Mouse (Mus musculus): ENCODE data around the gene Nos1ap.

DNA sequence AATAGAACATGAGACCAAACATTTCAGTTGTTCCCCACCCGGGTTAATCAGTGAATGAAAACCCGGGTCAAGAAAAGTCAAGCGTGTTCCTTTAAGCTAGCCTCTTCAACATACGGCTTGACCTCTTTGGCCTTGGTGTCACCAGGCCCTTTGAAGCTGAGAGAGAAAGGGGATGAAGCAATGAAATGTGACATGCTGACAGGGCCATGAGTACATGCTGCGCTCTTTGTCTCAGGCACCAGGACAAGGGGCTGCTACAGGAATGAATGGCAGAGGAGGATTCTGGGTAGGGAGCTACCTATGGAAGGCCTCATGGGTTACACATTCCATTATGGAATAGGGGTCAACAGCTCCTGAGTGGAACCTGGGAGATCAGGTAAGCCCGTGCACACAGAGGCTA lies 286.6 kb downstream of the Nos1ap start:
- TF ChIP-seq CTCF (IDR thresholded peaks at IDR 0.05; ENCODE audit: low read depth) (no peak), EP300 (optimal IDR thresholded peaks at IDR 0.05) (no peak)
